Mouse (Mus musculus): ENCODE results near the gene Ttll9.
A peak's percentile ranks its signal among the peaks of the same experiment; 100 is the strongest.

Ttll9 gene

DNA sequence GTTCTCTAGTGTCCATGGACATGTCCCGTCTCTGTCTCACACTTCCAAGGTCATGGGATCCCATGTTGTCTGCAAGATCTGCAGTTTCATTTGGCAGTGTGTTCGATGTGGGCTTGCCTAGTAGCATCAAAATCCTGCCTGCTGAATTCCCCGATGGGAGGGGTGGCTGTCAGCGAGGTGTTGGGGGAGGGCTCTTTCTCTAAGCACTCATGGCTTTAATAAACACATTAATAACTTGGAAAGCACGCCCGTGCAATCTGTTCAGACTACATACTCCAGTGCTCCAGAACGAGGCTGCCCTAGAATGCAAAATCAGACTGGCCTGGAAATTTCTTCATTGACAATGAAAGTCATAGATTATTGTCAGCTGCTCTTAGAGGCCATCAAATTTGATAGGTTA lies 15.2 kb upstream of the Ttll9 start:
- no peaks in the 10 kb centered on the region for H3K36me3 ChIP-seq (ENCODE audit: insufficient read depth, low read length)
- TF ChIP-seq POU5F1 (IDR thresholded peaks at IDR 0.05; ENCODE audit: borderline replicate concordance, low read length) (no peak), CTCF (conservative IDR thresholded peaks at IDR 0.05; ENCODE audit: low read length) (no peak), NANOG (IDR thresholded peaks at IDR 0.05; ENCODE audit: borderline replicate concordance, low read length) (no peak)
- no peaks in the 10 kb centered on the region for H3K9me3 ChIP-seq (ENCODE audit: low read length)
- H3K4me1 ChIP-seq (replicated peaks; ENCODE audit: low read depth, low read length), result peaks cover 29% of the 10 kb centered on the region
- peaks cover 100% of the 10 kb centered on the region for H3K27me3 ChIP-seq (ENCODE audit: insufficient read depth, low read length)
- H3K4me3 ChIP-seq (replicated peaks; ENCODE audit: low read length), result no peak overlapping the region

DNA sequence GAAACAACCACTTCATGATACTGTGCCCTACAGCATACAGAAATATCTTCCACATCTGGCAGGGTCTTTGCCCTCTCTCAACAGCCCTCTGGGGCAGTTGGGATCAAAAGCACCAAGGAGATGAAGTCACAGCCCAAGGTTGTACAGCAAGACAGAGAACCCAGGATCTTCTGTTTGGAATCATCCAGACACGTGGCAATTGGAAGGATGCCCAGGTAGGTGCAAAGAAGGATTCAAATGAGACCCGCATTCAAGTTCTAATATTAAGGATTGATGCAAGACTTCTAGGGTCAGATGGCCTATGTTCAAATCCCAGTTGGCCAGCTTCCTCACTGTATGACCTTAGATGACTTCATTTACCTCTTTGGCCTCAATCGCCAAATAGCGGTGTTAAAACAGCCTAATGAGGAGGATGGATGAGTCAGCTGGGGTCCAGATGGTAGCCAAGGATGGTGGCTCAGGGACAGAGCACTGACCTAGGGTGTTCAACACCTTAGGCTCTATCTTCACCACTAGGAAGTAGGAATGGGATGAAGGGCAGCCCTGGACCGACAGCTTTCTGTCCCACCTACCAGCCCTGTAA lies 13.8 kb upstream of the Ttll9 start:
- Histone ChIP-seq H3K9me3 (ENCODE audit: low read length) (no peaks in the 10 kb centered on the region), H3K36me3 (ENCODE audit: insufficient read depth, low read length) (no peaks in the 10 kb centered on the region), H3K4me3 (replicated peaks; ENCODE audit: low read length) (no peak overlapping the region), H3K4me1 (replicated peaks; ENCODE audit: low read depth, low read length) (peaks cover 24% of the 10 kb centered on the region), H3K27me3 (ENCODE audit: insufficient read depth, low read length) (peaks cover 94% of the 10 kb centered on the region)
- TF ChIP-seq NANOG (IDR thresholded peaks at IDR 0.05; ENCODE audit: borderline replicate concordance, low read length) (no peak), CTCF (conservative IDR thresholded peaks at IDR 0.05; ENCODE audit: low read length) (no peak), POU5F1 (IDR thresholded peaks at IDR 0.05; ENCODE audit: borderline replicate concordance, low read length) (no peak)

GRCm38 (mm10) chr2:152950358-152951064 lies 11.8 kb upstream of the Ttll9 start:
- Histone ChIP-seq H3K27me3 (ENCODE audit: insufficient read depth, low read length) (peaks cover 80% of the 10 kb centered on the region), H3K4me1 (replicated peaks; ENCODE audit: low read depth, low read length) (peaks cover 32% of the 10 kb centered on the region), H3K36me3 (ENCODE audit: insufficient read depth, low read length) (no peaks in the 10 kb centered on the region), H3K4me3 (replicated peaks; ENCODE audit: low read length) (0 out of 2 replicates have a peak overlapping the region, but pooled peaks have one; percentile 84), H3K9me3 (ENCODE audit: low read length) (no peaks in the 10 kb centered on the region)
- TF ChIP-seq CTCF (conservative IDR thresholded peaks at IDR 0.05; ENCODE audit: low read length) (no peak), NANOG (IDR thresholded peaks at IDR 0.05; ENCODE audit: borderline replicate concordance, low read length) (no peak), POU5F1 (IDR thresholded peaks at IDR 0.05; ENCODE audit: borderline replicate concordance, low read length) (no peak)

DNA sequence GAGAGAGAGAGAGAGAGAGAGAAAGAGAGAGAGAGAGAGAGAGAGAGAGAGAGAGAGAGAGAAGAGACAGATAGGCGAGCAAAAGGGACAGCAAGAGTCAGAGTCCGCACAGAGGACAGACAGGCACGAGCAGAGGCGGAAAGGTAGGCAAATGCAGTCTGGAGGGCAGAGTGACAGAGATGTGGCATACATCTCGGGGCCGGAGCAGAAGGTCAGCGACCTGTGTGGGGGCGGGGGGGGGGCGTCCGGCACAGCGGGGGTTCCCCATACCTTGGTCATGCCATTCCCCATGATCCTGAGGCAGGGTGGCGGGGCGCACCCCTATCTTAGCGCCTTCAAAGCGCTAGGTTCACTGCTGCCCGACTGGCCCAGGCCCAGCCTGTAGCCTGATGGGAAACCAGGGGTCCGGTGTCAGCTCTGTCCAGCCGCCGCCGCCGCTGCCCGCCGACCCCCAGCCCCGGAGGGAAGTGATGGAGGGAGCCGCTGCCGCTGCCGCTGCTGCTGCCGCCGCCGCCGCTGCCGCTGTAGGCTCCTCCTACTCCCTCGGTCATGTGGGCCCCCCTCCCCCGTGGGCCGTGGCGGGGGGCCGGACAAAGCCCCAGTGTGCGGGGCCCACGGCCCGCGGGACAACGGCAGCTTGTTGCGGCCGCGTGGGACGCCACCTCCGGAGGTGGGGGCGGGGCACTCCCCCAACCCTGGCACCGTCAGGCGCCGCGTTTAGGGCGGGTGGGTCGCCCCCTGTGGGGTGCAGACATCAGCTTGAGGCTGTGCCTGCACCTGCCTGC lies 11.0 kb upstream of the Ttll9 start, which contains the start of gene Dusp15:
Gene Dusp15 (minus strand): TSS at position 634 of the 785 bp plus-strand sequence.
- no peak for TF ChIP-seq NANOG (IDR thresholded peaks at IDR 0.05; ENCODE audit: borderline replicate concordance, low read length)
- no peak for TF ChIP-seq CTCF (conservative IDR thresholded peaks at IDR 0.05; ENCODE audit: low read length)
- TF ChIP-seq POU5F1 (IDR thresholded peaks at IDR 0.05; ENCODE audit: borderline replicate concordance, low read length), result no peak
- Histone ChIP-seq H3K4me1 (replicated peaks; ENCODE audit: low read depth, low read length) (peaks cover 33% of the 10 kb centered on the region), H3K36me3 (ENCODE audit: insufficient read depth, low read length) (no peaks in the 10 kb centered on the region), H3K4me3 (replicated peaks; ENCODE audit: low read length) (peak within 1 kb of the TSS; percentile 84), H3K9me3 (ENCODE audit: low read length) (no peaks in the 10 kb centered on the region), H3K27me3 (ENCODE audit: insufficient read depth, low read length) (peaks cover 76% of the 10 kb centered on the region)

GRCm38 (mm10) chr2:152951850-152952720 lies 10.2 kb upstream of the Ttll9 start:
- Histone ChIP-seq H3K36me3 (ENCODE audit: insufficient read depth, low read length) (no peaks in the 10 kb centered on the region), H3K27me3 (ENCODE audit: insufficient read depth, low read length) (peaks cover 71% of the 10 kb centered on the region), H3K9me3 (ENCODE audit: low read length) (no peaks in the 10 kb centered on the region), H3K4me1 (replicated peaks; ENCODE audit: low read depth, low read length) (peaks cover 37% of the 10 kb centered on the region), H3K4me3 (replicated peaks; ENCODE audit: low read length) (peak overlapping the region; percentile 84)
- TF ChIP-seq NANOG (IDR thresholded peaks at IDR 0.05; ENCODE audit: borderline replicate concordance, low read length) (no peak), CTCF (conservative IDR thresholded peaks at IDR 0.05; ENCODE audit: low read length) (no peak), POU5F1 (IDR thresholded peaks at IDR 0.05; ENCODE audit: borderline replicate concordance, low read length) (no peak)

- no peak for TF ChIP-seq POU5F1 (IDR thresholded peaks at IDR 0.05; ENCODE audit: borderline replicate concordance, low read length)
- TF ChIP-seq CTCF (conservative IDR thresholded peaks at IDR 0.05; ENCODE audit: low read length), result no peak
- TF ChIP-seq NANOG (IDR thresholded peaks at IDR 0.05; ENCODE audit: borderline replicate concordance, low read length), result no peak
- peaks cover 27% of the 10 kb centered on the region for H3K27me3 ChIP-seq (ENCODE audit: insufficient read depth, low read length)
- no peaks in the 10 kb centered on the region for H3K36me3 ChIP-seq (ENCODE audit: insufficient read depth, low read length)
- peaks cover 16% of the 10 kb centered on the region for H3K4me1 ChIP-seq (replicated peaks; ENCODE audit: low read depth, low read length)
- peaks cover 8% of the 10 kb centered on the region for H3K9me3 ChIP-seq (ENCODE audit: low read length)
- H3K4me3 ChIP-seq (replicated peaks; ENCODE audit: low read length), result no peak overlapping the region
Measured at GRCm38 (mm10) chr2:152958116-152958515, 4.2 kb upstream of the Ttll9 start.

DNA sequence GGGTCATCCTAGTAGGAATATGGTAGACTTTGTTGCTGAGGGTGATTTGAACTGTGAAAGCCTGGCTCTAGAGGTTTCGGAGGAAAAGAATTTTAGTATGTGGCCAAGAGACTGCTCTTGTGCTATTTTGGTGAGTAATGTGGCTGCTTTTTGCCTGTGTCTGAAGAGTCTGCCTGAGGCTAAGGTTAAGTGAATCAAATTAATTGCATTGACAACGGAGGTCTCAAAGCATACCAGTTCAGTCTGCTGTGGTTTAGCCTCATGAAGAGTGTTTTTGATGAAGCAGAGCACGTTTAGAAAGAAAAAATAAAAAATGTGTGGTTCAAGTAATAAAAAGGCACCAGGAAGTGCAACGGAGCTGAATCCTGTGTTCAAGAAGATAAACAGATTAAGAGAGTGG lies 3.3 kb downstream of the Ttll9 start:
- no peak overlapping the region for H3K4me3 ChIP-seq (replicated peaks; ENCODE audit: low read length)
- H3K9me3 ChIP-seq (ENCODE audit: low read length), result peaks cover 33% of the 10 kb centered on the region
- H3K36me3 ChIP-seq (ENCODE audit: insufficient read depth, low read length), result no peaks in the 10 kb centered on the region
- no peaks in the 10 kb centered on the region for H3K4me1 ChIP-seq (replicated peaks; ENCODE audit: low read depth, low read length)
- TF ChIP-seq POU5F1 (IDR thresholded peaks at IDR 0.05; ENCODE audit: borderline replicate concordance, low read length) (no peak), CTCF (conservative IDR thresholded peaks at IDR 0.05; ENCODE audit: low read length) (no peak), NANOG (IDR thresholded peaks at IDR 0.05; ENCODE audit: borderline replicate concordance, low read length) (no peak)
- H3K27me3 ChIP-seq (ENCODE audit: insufficient read depth, low read length), result peaks cover 2% of the 10 kb centered on the region; the same call in 1 of the 2 replicates

Data from E14TG2a.4 (cell line).